Mouse (Mus musculus) hindbrain, postnatal 0 days (tissue): ENCODE data around the gene Il10rb. TPM values are rescaled to one million over a fixed set of nuclear protein-coding genes. Genes with fewer than 3 reads are reported as not detected.

Experiments
- ATAC-seq: fragments of 200-750 bp; cut with Nextera tagmentation; 2 replicates; pipeline ENCODE4 v1.8.0; 2017; ENCODE audit warnings: mild to moderate bottlenecking, moderate TSS enrichment, moderate library complexity
- DNase-seq: peaks from one replicate; pipeline ENCODE4 v3.0.0-alpha.2; 2015; ENCODE audit warnings: low spot score
- H3K27ac ChIP-seq: fragments of 300-500 bp; sonication (generic); 2 replicates; pipeline ENCODE4 v1.5.1; 2014; ENCODE audit warnings: mild to moderate bottlenecking
- H3K27me3 ChIP-seq: fragments of 300-500 bp; sonication (generic); 2 replicates; pipeline ENCODE4 v1.6.1; 2014; ENCODE audit warnings: low read length, mixed read lengths; ENCODE audit not compliant: insufficient read depth
- H3K36me3 ChIP-seq: fragments of 300-500 bp; sonication (generic); 2 replicates; pipeline ENCODE4 v1.6.1; 2014; ENCODE audit warnings: low read length, mixed read lengths; ENCODE audit not compliant: insufficient read depth
- H3K4me1 ChIP-seq: fragments of 300-500 bp; sonication (generic); 2 replicates; pipeline ENCODE4 v1.6.1; 2014; ENCODE audit warnings: antibody characterized with exemption, low read length, mixed read lengths; ENCODE audit not compliant: insufficient read depth
- H3K4me2 ChIP-seq: fragments of 300-500 bp; sonication (generic); 2 replicates; pipeline ENCODE4 v1.6.1; 2014; ENCODE audit warnings: low read depth, mild to moderate bottlenecking, low read length, moderate library complexity, mixed read lengths
- H3K4me3 ChIP-seq: fragments of 300-500 bp; sonication (generic); 2 replicates; pipeline ENCODE4 v1.5.1; 2014; ENCODE audit warnings: low read length
- H3K9ac ChIP-seq: fragments of 300-500 bp; sonication (generic); replicated peaks from 2 replicates; pipeline ENCODE4 v1.6.1; 2014; ENCODE audit warnings: mild to moderate bottlenecking, low read length, moderate library complexity, mixed read lengths
- H3K9me3 ChIP-seq: fragments of 300-500 bp; sonication (generic); 2 replicates; pipeline ENCODE4 v1.6.1; 2016; ENCODE audit warnings: low read length, mixed read lengths
- CTCF ChIP-seq: IDR thresholded peaks from 2 replicates; pipeline ENCODE4 v1.5.1; 2016; ENCODE audit warnings: antibody characterized with exemption, control low read depth, low read depth
- WGBS: fragments of 180-500 bp; shearing (Covaris S2); extraction: QIAGEN DNeasy Blood & Tissue Kit; methylation state at CpG from one replicate; pipeline ENCODE4 v1.1.7; 2014; 5-methylcytosine and 5-hydroxymethylcytosine counted together
- polyA plus RNA-seq: library from polyadenylated mRNA; unstranded; fragments of >200 nt; fragmentation: Nextera tagmentation; extraction: Ambion mirVana; gene quantifications from 2 replicates; pipeline ENCODE4 v1.2.1, GENCODE M21; 2015
- total RNA-seq: library from RNA; depleted of rRNA; stranded (reverse); fragments of >200 nt; gene quantifications from 2 replicates; pipeline ENCODE4 v1.2.3, GENCODE M21; 2014

The Il10rb gene
- total and polyA plus RNA-seq, 2 experiments from 2014 or later = 7.1 to 14.8 TPM

GRCm38 (mm10) chr16:91398944-91399343, 7.0 kb upstream of the Il10rb start:
- no peaks in the 10 kb centered on the region for H3K27me3 ChIP-seq
- H3K9ac ChIP-seq = no peak overlapping the region
- TF ChIP-seq CTCF = no peak
- WGBS = 91% methylated on average over 7 of the region's 7 CpGs
- H3K27ac ChIP-seq = no peak overlapping the region
- H3K4me2 ChIP-seq = no peak overlapping the region
- no peaks in the 10 kb centered on the region for H3K9me3 ChIP-seq
- ATAC-seq (no peak), DNase-seq (no peak)
- H3K4me3 ChIP-seq = no peak overlapping the region
- H3K4me1 ChIP-seq = no peaks in the 10 kb centered on the region
- H3K36me3 ChIP-seq = no peaks in the 10 kb centered on the region; the same call in none of the 2 replicates

- Histone ChIP-seq H3K4me3 (no peak overlapping the region), H3K4me2 (no peak overlapping the region), H3K27ac (no peak overlapping the region), H3K9ac (no peak overlapping the region), H3K27me3 (no peaks in the 10 kb centered on the region), H3K4me1 (peaks cover 6% of the 10 kb centered on the region), H3K9me3 (no peaks in the 10 kb centered on the region), H3K36me3 (no peaks in the 10 kb centered on the region)
- no peak for TF ChIP-seq CTCF
- WGBS = 72% methylated on average over 6 of the region's 6 CpGs
- no peak for DNase-seq
- no peak for ATAC-seq
Measured at GRCm38 (mm10) chr16:91401569-91402165, 4.3 kb upstream of the Il10rb start.

DNA sequence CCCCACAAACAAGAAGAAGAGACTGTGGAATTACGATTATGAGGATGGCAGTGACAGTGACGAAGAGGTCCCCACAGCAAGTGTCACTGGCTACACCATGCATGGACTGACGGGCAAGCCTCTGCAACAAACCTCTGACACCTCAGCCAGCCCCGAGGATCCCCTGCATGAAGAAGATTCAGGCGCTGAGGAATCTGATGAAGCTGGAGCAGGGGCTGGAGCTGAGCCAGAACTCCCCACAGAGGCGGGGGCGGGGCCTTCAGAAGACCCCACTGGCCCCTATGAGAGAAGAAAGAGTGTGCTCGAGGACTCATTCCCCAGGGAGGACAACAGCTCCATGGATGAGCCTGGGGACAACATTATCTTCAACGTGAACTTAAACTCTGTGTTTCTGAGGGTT, 2.2 kb upstream of the Il10rb start:
- Histone ChIP-seq H3K4me2 (no peak overlapping the region), H3K4me3 (no peak overlapping the region), H3K9me3 (no peaks in the 10 kb centered on the region), H3K27me3 (no peaks in the 10 kb centered on the region), H3K9ac (no peak overlapping the region), H3K36me3 (no peaks in the 10 kb centered on the region), H3K4me1 (peaks cover 8% of the 10 kb centered on the region), H3K27ac (no peak overlapping the region)
- no peak for ATAC-seq
- WGBS = 59% methylated on average over 9 of the region's 9 CpGs
- no peak for DNase-seq
- TF ChIP-seq CTCF = no peak

DNA sequence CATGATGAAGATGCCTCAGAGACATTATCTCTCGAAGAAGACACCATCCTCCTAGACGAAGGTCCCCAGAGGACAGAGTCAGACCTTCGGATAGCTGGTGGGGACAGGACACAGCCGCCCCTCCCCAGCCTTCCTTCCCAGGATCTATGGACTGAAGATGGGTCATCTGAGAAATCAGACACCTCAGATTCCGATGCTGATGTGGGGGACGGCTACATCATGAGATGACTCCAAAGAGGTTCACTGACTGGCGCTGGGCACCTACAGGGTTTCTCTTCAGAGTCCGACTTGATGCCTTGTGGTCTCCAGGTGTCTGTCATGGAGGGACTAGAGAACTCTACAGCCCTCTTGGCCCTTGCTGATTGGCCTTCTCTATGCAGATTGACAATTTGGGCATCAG, 1.8 kb upstream of the Il10rb start:
- Histone ChIP-seq H3K27me3 (no peaks in the 10 kb centered on the region), H3K4me2 (no peak overlapping the region), H3K36me3 (no peaks in the 10 kb centered on the region), H3K9me3 (no peaks in the 10 kb centered on the region), H3K9ac (no peak overlapping the region), H3K4me3 (no peak overlapping the region), H3K27ac (no peak overlapping the region), H3K4me1 (peaks cover 8% of the 10 kb centered on the region)
- no peak for DNase-seq
- TF ChIP-seq CTCF = no peak
- no peak for ATAC-seq
- 94% methylated on average over 8 of the region's 8 CpGs for WGBS

DNA sequence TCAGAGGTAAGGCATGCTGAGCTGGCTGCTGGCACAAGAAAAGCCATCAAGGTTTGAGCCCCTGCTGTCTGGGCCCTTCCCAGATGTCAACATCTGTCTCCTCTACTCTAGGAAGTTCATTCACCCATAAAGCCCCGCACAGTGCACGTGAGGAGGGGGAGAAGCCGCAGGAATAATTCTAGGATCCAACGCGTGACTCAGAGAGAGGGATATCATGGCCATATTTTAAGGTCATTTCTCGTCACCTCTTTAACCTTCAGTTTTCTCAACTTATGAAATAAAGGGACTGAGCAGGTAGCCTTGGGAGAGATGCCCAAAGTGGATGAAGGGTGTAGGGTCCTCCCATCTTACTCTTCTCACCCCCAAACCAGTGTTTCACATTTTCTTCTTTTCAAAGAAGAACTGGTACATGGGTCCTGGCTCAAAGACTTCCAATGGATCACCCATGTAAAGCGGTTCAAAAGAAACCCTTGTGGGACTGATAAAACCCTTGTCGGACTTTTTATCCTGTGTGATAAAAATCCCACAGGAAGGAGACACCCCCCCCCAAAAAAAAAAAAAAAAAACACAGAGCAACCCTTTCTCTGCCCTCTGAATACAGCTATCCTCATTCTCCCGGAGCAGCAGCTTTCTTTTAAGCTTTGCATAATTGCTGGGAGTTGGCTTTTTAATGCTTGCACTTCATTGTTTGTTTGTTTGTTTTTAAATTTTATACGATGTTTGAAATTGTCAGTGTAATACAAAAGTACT, 961 bp upstream of the Il10rb start:
- Histone ChIP-seq H3K4me3 (no peak overlapping the region), H3K4me2 (no peak overlapping the region), H3K9ac (no peak overlapping the region), H3K27ac (no peak overlapping the region), H3K36me3 (no peaks in the 10 kb centered on the region), H3K27me3 (no peaks in the 10 kb centered on the region), H3K9me3 (no peaks in the 10 kb centered on the region), H3K4me1 (peaks cover 8% of the 10 kb centered on the region)
- WGBS = 71% methylated on average over 10 of the region's 10 CpGs
- TF ChIP-seq CTCF = no peak
- no peak for ATAC-seq
- no peak for DNase-seq

DNA sequence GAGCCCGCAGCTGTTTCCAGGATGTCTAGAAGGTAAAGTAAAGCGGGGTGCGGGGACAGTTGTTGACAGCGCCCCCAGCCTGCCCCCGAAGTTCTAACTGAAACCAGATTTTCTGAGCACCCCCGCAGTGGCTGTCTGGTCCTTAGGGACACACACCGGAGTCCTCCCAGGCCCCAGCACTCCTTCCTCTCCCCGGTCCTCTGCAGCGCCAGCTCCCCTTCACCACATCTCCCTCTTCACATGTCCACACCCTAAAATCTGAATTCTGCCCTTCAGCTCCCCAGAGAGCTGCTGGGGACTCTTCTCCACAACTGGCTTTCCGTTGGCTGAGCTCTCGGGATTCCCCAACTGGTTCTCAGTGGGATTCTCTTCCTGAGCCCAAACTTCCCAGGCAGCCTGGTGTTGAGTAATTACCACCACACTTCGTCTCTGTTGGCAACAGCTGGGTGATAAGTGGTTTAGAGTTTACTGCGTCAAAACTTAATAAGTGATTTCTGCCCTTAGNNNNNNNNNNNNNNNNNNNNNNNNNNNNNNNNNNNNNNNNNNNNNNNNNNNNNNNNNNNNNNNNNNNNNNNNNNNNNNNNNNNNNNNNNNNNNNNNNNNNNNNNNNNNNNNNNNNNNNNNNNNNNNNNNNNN, 739 bp downstream of the Il10rb start:
- Histone ChIP-seq H3K4me3 (peak overlapping the region; percentile 75), H3K27ac (peak overlapping the region; percentile 56; the same call in 1 of the 2 replicates), H3K9ac (peak overlapping the region; percentile 63), H3K9me3 (no peaks in the 10 kb centered on the region), H3K4me2 (peak overlapping the region; percentile 98), H3K4me1 (peaks cover 8% of the 10 kb centered on the region), H3K36me3 (no peaks in the 10 kb centered on the region), H3K27me3 (no peaks in the 10 kb centered on the region)
- TF ChIP-seq CTCF = no peak
- peak; percentile 46; the same call in 1 of the 2 replicates for ATAC-seq
- WGBS = under 1% methylated on average over 13 of the region's 13 CpGs
- peak; percentile 27 for DNase-seq
